Mouse (Mus musculus) WW6 (cell line): ENCODE measurements around the gene Cntnap2.
"Not testable (repeated sequence)": the region's sequence is repeated elsewhere in the genome, so short reads cannot be mapped to it uniquely, and the experiment has no call there.

Source experiments
- DNase-seq: peaks from one replicate; pipeline ENCODE4 v3.0.0-alpha.2; 2013; ENCODE audit warnings: low read depth, low spot score

Cntnap2 gene

GRCm38 (mm10) chr6:47174580-47175294 is 2115.6 kb downstream of the Cntnap2 start:
- DNase-seq: not testable (repeated sequence)

GRCm38 (mm10) chr6:47175356-47176156 is 2116.4 kb downstream of the Cntnap2 start:
- not testable (repeated sequence) for DNase-seq

- DNase-seq: not testable (repeated sequence)
These were observed 2117.0 kb downstream of the Cntnap2 start for GRCm38 (mm10) chr6:47176157-47176555.

- not testable (repeated sequence) for DNase-seq
These were observed 2122.2 kb downstream of the Cntnap2 start for GRCm38 (mm10) chr6:47181372-47181771.

- no peak for DNase-seq
These were observed 2123.1 kb downstream of the Cntnap2 start for GRCm38 (mm10) chr6:47182252-47182651.

- no peak for DNase-seq
These were observed 2123.6 kb downstream of the Cntnap2 start for GRCm38 (mm10) chr6:47182756-47183155.

GRCm38 (mm10) chr6:47183850-47184249 is 2124.7 kb downstream of the Cntnap2 start:
- not testable (repeated sequence) for DNase-seq

- DNase-seq: no peak
These were observed 2129.0 kb downstream of the Cntnap2 start for GRCm38 (mm10) chr6:47188193-47188592.

GRCm38 (mm10) chr6:47188596-47188995 is 2129.4 kb downstream of the Cntnap2 start:
- DNase-seq: not testable (repeated sequence)

- no peak for DNase-seq
These were observed 2131.1 kb downstream of the Cntnap2 start for GRCm38 (mm10) chr6:47190282-47190681.

- no peak for DNase-seq
These were observed 2132.2 kb downstream of the Cntnap2 start for GRCm38 (mm10) chr6:47191277-47191800.

GRCm38 (mm10) chr6:47191940-47192339 is 2132.8 kb downstream of the Cntnap2 start:
- DNase-seq: no peak

- DNase-seq: no peak
These were observed 2133.3 kb downstream of the Cntnap2 start for GRCm38 (mm10) chr6:47192478-47192877.

GRCm38 (mm10) chr6:47197570-47197969 is 2138.4 kb downstream of the Cntnap2 start:
- DNase-seq: no peak

- DNase-seq: no peak
These were observed 2141.5 kb downstream of the Cntnap2 start for GRCm38 (mm10) chr6:47200671-47201070.

GRCm38 (mm10) chr6:47208031-47208430 is 2148.9 kb downstream of the Cntnap2 start:
- no peak for DNase-seq

GRCm38 (mm10) chr6:47214731-47215130 is 2155.6 kb downstream of the Cntnap2 start:
- no peak for DNase-seq

GRCm38 (mm10) chr6:47223578-47223977 is 2164.4 kb downstream of the Cntnap2 start:
- DNase-seq: not testable (repeated sequence)

GRCm38 (mm10) chr6:47225391-47225790 is 2166.2 kb downstream of the Cntnap2 start:
- not testable (repeated sequence) for DNase-seq

GRCm38 (mm10) chr6:47227601-47228000 is 2168.4 kb downstream of the Cntnap2 start:
- DNase-seq: no peak

- DNase-seq: no peak
These were observed 2169.6 kb downstream of the Cntnap2 start for GRCm38 (mm10) chr6:47228676-47229317.

GRCm38 (mm10) chr6:47231513-47231912 is 2172.4 kb downstream of the Cntnap2 start:
- no peak for DNase-seq
